Mouse (Mus musculus): ENCODE data around the gene Myl9.
"Not testable (repeated sequence)": the region's sequence is repeated elsewhere in the genome, so short reads cannot be mapped to it uniquely, and the experiment has no call there.

Gene Myl9

GRCm38 (mm10) chr2:156787090-156787775 lies 12.0 kb downstream of the Myl9 start:
- DNase-seq = no peak

GRCm38 (mm10) chr2:156787776-156788105 lies 12.5 kb downstream of the Myl9 start:
- DNase-seq = peak; percentile 34 to 49

- DNase-seq = no peak
Measured at GRCm38 (mm10) chr2:156788836-156789235, 13.6 kb downstream of the Myl9 start.

- no peak for DNase-seq
Measured at GRCm38 (mm10) chr2:156798516-156798915, 23.3 kb downstream of the Myl9 start.

- no peak for DNase-seq
Measured at GRCm38 (mm10) chr2:156801045-156801444, 25.8 kb downstream of the Myl9 start.

- DNase-seq = not testable (repeated sequence)
Measured at GRCm38 (mm10) chr2:156802116-156802515, 26.9 kb downstream of the Myl9 start.

GRCm38 (mm10) chr2:156803698-156804372 lies 28.6 kb downstream of the Myl9 start:
- no peak for DNase-seq

GRCm38 (mm10) chr2:156804589-156804988 lies 29.4 kb downstream of the Myl9 start:
- no peak for DNase-seq

- no peak for DNase-seq
Measured at GRCm38 (mm10) chr2:156806886-156807285, 31.7 kb downstream of the Myl9 start.

GRCm38 (mm10) chr2:156809579-156809978 lies 34.4 kb downstream of the Myl9 start:
- peak; percentile 61 to 64 for DNase-seq

- DNase-seq = no peak
Measured at GRCm38 (mm10) chr2:156810716-156811115, 35.5 kb downstream of the Myl9 start.

GRCm38 (mm10) chr2:156811556-156811955 lies 36.3 kb downstream of the Myl9 start:
- no peak for DNase-seq

- DNase-seq = no peak
Measured at GRCm38 (mm10) chr2:156814344-156814801, 39.2 kb downstream of the Myl9 start.

GRCm38 (mm10) chr2:156814893-156815292 lies 39.7 kb downstream of the Myl9 start:
- DNase-seq = no peak

- DNase-seq = no peak
Measured at GRCm38 (mm10) chr2:156815412-156815811, 40.2 kb downstream of the Myl9 start.

GRCm38 (mm10) chr2:156816116-156816515 lies 40.9 kb downstream of the Myl9 start:
- DNase-seq = no peak

GRCm38 (mm10) chr2:156825128-156825527 lies 49.9 kb downstream of the Myl9 start:
- DNase-seq = peak in 1 of 2 experiments; percentile 14
